Mouse (Mus musculus) spleen, adult 2 months (tissue): ENCODE results near the gene Ccl22.

Source experiments
- CTCF ChIP-seq: fragments of 200-500 bp; IDR thresholded peaks from 2 replicates; pipeline ENCODE4 v1.5.1; 2011; ENCODE audit warnings: mild to moderate bottlenecking, inconsistent platforms; ENCODE audit not compliant: insufficient read depth, insufficient read length, insufficient replicate concordance; ENCODE audit errors: extremely low read depth
- POLR2A ChIP-seq: fragments of 200-500 bp; IDR thresholded peaks from 2 replicates; pipeline ENCODE4 v1.6.1; 2011; ENCODE audit warnings: low read depth, low read length, inconsistent platforms

DNA sequence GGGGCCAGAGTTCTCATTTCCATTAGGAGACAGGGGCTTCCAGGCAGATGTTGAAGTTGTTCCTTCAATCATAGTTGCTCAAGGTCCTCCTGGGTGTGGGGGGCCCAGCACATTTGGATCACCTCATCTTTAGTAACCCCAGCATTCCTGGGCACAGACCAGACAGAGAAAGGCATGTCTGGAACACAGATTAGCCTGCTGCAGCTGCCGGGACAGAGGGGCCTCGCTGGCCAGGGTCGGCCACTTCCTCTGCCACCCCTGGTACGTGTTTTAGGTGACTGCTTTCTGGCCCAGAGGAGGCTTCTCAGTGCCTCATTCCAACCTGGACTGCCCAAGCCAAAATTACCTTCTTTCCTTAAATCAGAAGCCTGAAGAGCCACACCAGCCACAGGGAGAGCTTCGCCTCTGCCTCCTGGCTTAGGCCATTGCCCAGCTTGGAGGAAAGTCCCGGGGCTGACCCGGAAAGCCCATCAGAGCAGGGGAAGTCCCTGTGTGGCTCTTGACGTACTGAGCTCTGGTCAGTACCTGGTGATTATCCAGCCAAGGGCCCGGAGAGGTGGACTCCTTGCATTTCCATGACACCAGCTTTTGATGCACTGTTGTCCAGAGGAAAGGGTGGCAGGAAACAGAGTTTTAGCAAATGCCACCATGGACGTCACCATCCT, 39.7 kb upstream of the Ccl22 start:
- TF ChIP-seq POLR2A: no peak
- no peak for TF ChIP-seq CTCF
